Mouse (Mus musculus) forebrain, embryonic 12.5 days (tissue): ENCODE measurements around the gene R3hdm4. TPM values are rescaled to one million over a fixed set of nuclear protein-coding genes. Genes with fewer than 3 reads are reported as not detected.

Experiments used
- ATAC-seq: fragments of 200-750 bp; cut with Nextera tagmentation; 2 replicates; pipeline ENCODE4 v1.8.0; 2017; ENCODE audit warnings: moderate TSS enrichment; ENCODE audit not compliant: low FRiP score
- H3K27ac ChIP-seq: fragments of 300-500 bp; sonication (generic); 2 replicates; pipeline ENCODE4 v1.5.1; 2016; ENCODE audit warnings: mild to moderate bottlenecking
- H3K27me3 ChIP-seq: fragments of 300-500 bp; sonication (generic); 2 replicates; pipeline ENCODE4 v1.6.1; 2016; ENCODE audit warnings: mild to moderate bottlenecking
- H3K36me3 ChIP-seq: fragments of 300-500 bp; sonication (generic); replicated peaks from 2 replicates; pipeline ENCODE4 v1.6.1; 2016; ENCODE audit warnings: mild to moderate bottlenecking
- H3K4me1 ChIP-seq: fragments of 300-500 bp; sonication (generic); 2 replicates; pipeline ENCODE4 v1.6.1; 2016
- H3K4me2 ChIP-seq: fragments of 300-500 bp; sonication (generic); 2 replicates; pipeline ENCODE4 v1.6.1; 2016; ENCODE audit warnings: mild to moderate bottlenecking, moderate library complexity
- H3K4me3 ChIP-seq: fragments of 300-500 bp; sonication (generic); replicated peaks from 2 replicates; pipeline ENCODE4 v1.5.1; 2016; ENCODE audit warnings: mild to moderate bottlenecking
- H3K9ac ChIP-seq: fragments of 300-500 bp; sonication (generic); 2 replicates; pipeline ENCODE4 v1.6.1; 2016; ENCODE audit warnings: mild to moderate bottlenecking
- H3K9me3 ChIP-seq: fragments of 300-500 bp; sonication (generic); 2 replicates; pipeline ENCODE4 v1.6.1; 2016
- WGBS: fragments of 180-500 bp; shearing (Covaris S2); methylation state at CpG from one replicate; pipeline ENCODE4 v1.1.7; 2016; 5-methylcytosine and 5-hydroxymethylcytosine counted together
- polyA plus RNA-seq: library from polyadenylated mRNA; unstranded; fragments of >200 nt; fragmentation: Nextera tagmentation; extraction: Ambion mirVana; gene quantifications from 2 replicates; pipeline ENCODE4 v1.2.1, GENCODE M21; 2016

Gene R3hdm4
- polyA plus RNA-seq, 1 experiment from 2014 or later, result 162 TPM

DNA sequence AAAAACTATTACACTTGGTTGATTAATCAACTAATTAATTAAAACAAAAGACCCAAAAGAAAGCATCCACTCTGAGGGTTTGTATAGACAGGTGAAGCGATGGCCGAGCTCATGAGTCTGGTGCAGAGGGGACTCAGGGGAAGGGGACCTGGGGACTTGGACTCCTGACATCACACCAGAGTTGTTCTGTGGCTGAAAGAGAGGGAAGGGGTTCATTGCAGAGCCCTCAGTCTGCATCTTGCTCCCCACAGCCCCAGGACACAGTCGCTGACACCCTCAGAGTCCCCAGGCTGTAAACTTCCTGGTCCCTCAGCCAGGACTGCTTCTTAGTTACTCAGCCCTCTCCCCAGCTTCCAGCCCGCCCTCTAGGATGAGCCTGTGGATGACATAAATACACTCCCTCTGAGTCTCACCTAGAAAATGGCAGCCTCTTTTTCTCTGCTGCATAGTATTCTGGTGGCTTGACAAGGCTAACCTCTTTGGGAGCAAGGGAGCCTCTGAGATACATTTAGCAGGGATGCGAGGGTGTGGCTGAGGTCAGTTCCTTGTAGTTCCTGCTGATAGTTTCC, 3.4 kb downstream of the R3hdm4 start:
- Histone ChIP-seq H3K9me3 (no peaks in the 10 kb centered on the region), H3K27ac (no peak overlapping the region), H3K4me1 (peaks cover 63% of the 10 kb centered on the region), H3K9ac (no peak overlapping the region), H3K36me3 (peaks cover 6% of the 10 kb centered on the region; the same call in 1 of the 2 replicates), H3K4me3 (peak overlapping the region; percentile 84), H3K27me3 (peaks cover 54% of the 10 kb centered on the region), H3K4me2 (peak overlapping the region; percentile 96)
- 62% methylated on average over 5 of the region's 5 CpGs for WGBS
- ATAC-seq, result no peak

DNA sequence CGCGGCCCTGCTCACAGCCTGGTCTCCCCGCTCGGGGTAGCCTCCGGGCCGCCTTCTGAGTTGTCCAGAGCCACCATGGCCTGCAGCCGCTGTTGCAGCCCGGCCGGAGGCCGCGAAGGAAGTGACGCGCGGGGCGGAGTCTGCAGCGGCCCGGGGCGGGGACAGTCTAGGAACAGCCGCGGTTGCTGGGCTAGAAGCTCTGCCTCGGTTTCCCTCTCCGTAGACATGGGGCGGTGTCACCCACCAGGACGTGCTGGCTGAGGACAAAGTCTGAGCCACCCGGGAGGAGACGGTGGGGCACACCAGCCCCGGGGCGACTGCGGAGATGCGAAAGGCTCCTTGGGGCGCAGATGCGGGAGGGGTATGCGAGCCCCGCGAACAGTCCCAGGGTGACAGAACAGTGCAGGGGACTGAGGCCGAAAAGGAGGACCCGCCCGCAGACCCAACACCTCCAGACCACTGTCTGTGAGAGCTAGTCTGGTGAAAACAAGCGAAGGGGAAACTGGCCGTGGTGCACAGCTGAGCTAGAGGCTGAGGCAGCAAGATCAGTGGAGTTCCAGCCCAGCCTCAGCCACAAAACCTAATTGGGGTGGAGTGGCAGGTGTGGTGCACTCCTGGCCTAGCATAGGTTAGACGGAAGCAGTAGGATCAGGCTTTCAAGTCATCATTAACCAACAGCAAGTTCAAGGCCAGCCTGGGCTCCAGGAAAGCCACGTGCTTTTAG, 4.0 kb downstream of the R3hdm4 start, which contains the start of gene Kiss1r:
Gene Kiss1r (plus strand): TSS at position 164 of the 724 bp plus-strand sequence.
- peaks cover 63% of the 10 kb centered on the region for H3K4me1 ChIP-seq
- peaks cover 12% of the 10 kb centered on the region for H3K36me3 ChIP-seq
- no peaks in the 10 kb centered on the region for H3K9me3 ChIP-seq
- peaks cover 47% of the 10 kb centered on the region for H3K27me3 ChIP-seq
- 1% methylated on average over 42 of the region's 42 CpGs for WGBS
- peak within 1 kb of the TSS; percentile 91 for H3K9ac ChIP-seq
- peak; percentile 87 for ATAC-seq
- H3K27ac ChIP-seq, result peak within 1 kb of the TSS; percentile 70
- H3K4me2 ChIP-seq, result peak within 1 kb of the TSS; percentile 96
- peak within 1 kb of the TSS; percentile 84 for H3K4me3 ChIP-seq

DNA sequence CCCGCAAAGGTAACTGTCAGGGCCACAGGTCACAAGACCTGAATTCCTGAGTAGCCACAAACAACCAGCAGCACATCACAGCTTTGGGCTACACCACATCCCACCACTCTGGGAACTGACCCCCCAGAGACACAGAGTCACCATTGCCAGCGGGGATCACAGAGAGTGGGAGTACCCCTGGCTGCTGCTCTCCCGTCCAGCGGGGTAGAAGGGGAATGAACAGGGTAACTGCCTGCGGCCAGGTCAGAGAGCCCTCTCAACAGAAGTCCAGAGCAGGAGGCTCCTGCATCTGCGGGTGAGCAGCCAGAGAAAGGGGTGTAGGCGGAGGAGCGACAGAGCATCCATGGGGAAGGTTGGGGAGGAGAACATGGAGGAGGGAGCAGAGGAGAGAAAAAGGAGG, 4.9 kb downstream of the R3hdm4 start:
- H3K4me1 ChIP-seq, result peaks cover 55% of the 10 kb centered on the region
- 10% methylated on average over 8 of the region's 8 CpGs for WGBS
- peaks cover 38% of the 10 kb centered on the region for H3K27me3 ChIP-seq
- no peaks in the 10 kb centered on the region for H3K9me3 ChIP-seq
- peak overlapping the region; percentile 91 for H3K9ac ChIP-seq
- peak overlapping the region; percentile 96 for H3K4me2 ChIP-seq
- H3K36me3 ChIP-seq, result peaks cover 21% of the 10 kb centered on the region
- peak overlapping the region; percentile 84 for H3K4me3 ChIP-seq
- peak overlapping the region; percentile 70 for H3K27ac ChIP-seq
- 0 out of 2 replicates have a peak, but pooled peaks have one; percentile 3 for ATAC-seq

DNA sequence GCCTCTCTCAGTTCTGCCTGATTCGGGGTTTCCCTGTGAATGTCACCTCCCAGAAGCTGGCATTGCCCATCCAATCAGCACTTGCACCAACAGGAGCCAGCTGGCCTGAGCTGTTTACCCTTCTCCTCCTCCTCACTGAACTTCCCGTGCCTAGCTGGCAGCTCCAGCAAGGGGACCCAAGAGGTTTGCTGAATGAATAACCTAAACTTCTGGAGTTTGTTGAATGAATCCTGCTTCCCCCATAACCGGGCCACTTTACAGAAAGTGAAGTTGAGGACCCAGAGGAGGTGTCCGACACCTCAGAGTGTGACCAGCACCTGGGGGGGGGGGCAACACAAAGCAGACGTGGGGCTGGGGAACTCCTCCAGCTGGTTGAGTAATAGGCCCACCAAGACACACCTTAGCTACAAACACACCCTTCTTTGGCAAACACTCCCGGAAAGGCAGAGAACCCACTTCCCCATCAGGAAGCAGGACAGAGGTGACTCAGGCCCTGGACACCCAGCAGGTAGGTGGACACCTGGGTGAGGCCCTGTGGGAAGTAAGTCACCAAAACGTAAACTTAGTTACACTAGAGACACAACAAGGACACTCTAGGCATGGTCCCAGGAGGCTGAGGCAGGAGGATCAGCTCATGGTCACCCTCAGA, 5.9 kb downstream of the R3hdm4 start:
- Histone ChIP-seq H3K27me3 (peaks cover 28% of the 10 kb centered on the region), H3K4me2 (peak overlapping the region; percentile 96), H3K9me3 (no peaks in the 10 kb centered on the region), H3K4me1 (peaks cover 45% of the 10 kb centered on the region), H3K4me3 (no peak overlapping the region), H3K36me3 (peaks cover 27% of the 10 kb centered on the region), H3K9ac (no peak overlapping the region), H3K27ac (no peak overlapping the region)
- 75% methylated on average over 7 of the region's 7 CpGs for WGBS
- no peak for ATAC-seq

DNA sequence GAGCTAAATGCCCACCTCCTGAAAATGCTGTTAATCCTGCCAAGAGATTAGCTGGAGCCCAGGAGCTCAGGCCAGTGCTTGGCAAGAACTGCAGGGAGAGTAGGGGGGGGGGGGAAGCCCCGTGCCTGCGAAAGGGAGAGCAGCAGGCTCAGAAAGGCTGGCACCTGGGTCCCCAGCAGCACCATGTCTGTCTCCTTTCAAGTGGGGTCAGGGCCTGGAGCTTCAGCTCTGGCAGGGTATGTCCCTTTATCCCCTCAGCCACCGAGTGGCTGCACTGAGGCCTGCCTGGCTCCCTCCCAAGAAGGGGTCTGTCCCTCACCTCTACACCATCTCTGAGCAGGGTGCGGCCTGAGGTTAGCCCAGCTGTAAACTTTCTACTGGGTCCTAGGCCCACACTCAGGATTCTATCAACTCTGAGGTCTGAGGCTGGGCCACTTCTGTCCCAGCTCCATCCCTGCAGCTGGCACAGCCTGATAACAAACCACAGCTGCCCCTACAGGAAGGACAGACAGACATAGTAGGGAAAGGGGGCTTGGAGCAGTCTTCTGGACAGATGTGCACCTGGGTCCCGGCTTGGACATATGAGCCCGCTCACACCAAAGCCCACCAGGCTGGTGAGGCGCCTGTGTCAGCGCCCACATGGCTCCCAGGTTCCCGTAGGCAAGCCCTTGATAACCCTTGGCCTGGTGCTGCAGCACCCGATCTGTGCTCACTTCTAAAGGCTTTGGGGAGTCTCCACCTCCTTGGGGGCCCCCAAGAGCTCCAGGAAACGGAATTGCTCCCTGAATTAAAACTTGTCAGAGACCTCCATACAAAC, 6.7 kb downstream of the R3hdm4 start:
- peak overlapping the region; percentile 42; the same call in 1 of the 2 replicates for H3K27ac ChIP-seq
- H3K9ac ChIP-seq, result 0 out of 2 replicates have a peak overlapping the region, but pooled peaks have one; percentile 21
- H3K4me1 ChIP-seq, result peaks cover 44% of the 10 kb centered on the region
- H3K36me3 ChIP-seq, result peaks cover 27% of the 10 kb centered on the region
- no peak overlapping the region for H3K4me3 ChIP-seq
- no peaks in the 10 kb centered on the region for H3K9me3 ChIP-seq
- H3K27me3 ChIP-seq, result peaks cover 21% of the 10 kb centered on the region
- 60% methylated on average over 11 of the region's 11 CpGs for WGBS
- no peak overlapping the region for H3K4me2 ChIP-seq
- no peak for ATAC-seq

DNA sequence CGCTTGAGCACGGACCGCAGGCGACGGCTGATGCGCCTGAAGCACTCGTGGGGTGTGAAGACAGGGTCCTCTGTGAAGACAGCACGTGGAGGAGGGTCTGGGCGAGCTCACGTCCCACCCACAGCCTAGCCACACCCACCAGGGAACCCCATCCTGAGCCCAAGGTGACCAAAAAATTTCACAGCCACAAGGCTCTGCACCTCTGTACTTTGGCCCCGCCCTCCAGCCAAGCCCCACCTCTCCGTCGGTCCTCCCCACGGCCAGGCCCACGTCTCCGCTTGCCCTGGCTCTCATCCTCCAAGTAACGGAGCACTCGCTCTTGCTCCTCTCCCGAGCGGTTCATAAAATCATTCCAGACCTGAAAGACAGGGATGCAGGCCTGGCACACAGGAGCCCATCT, 8.6 kb downstream of the R3hdm4 start:
- 72% methylated on average over 20 of the region's 20 CpGs for WGBS
- no peak overlapping the region for H3K4me3 ChIP-seq
- no peak for ATAC-seq
- no peak overlapping the region for H3K4me2 ChIP-seq
- peaks cover 2% of the 10 kb centered on the region for H3K27me3 ChIP-seq
- no peaks in the 10 kb centered on the region for H3K9me3 ChIP-seq
- H3K27ac ChIP-seq, result no peak overlapping the region
- no peak overlapping the region for H3K9ac ChIP-seq
- H3K36me3 ChIP-seq, result peaks cover 27% of the 10 kb centered on the region
- peaks cover 38% of the 10 kb centered on the region for H3K4me1 ChIP-seq

DNA sequence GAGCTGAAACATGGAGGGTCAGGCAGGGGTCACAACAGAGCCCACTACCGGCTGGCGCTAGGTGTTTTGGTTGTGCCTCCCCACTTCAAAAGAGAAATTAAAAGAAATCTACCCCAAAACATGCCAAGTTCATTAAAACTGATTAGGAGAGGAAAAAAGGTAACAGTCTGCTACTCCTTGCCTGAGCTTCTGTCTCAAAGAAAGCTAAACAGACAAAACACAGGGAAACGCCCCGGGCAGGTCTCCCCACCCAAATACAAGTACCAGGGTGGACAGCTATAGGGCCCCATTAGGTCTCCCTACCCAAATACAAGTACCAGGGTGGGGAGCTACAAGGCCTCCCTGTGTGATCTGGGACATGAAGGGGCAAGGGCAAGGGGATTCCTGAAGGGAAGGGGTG, 10.5 kb downstream of the R3hdm4 start, which contains the start of gene Gm26602:
Gene Gm26602 (plus strand): TSS at position 301 of the 400 bp plus-strand sequence.
- no peak for ATAC-seq
- H3K9ac ChIP-seq, result 0 out of 2 replicates have a peak within 1 kb of the TSS, but pooled peaks have one; percentile 25
- peak within 1 kb of the TSS; percentile 78 for H3K27ac ChIP-seq
- peaks cover 42% of the 10 kb centered on the region for H3K36me3 ChIP-seq
- peaks cover 30% of the 10 kb centered on the region for H3K4me1 ChIP-seq
- no peaks in the 10 kb centered on the region for H3K9me3 ChIP-seq
- H3K27me3 ChIP-seq, result no peaks in the 10 kb centered on the region; the same call in 1 of the 2 replicates
- WGBS, result 93% methylated on average over 4 of the region's 4 CpGs
- H3K4me3 ChIP-seq, result no peak within 1 kb of the TSS
- H3K4me2 ChIP-seq, result no peak within 1 kb of the TSS

DNA sequence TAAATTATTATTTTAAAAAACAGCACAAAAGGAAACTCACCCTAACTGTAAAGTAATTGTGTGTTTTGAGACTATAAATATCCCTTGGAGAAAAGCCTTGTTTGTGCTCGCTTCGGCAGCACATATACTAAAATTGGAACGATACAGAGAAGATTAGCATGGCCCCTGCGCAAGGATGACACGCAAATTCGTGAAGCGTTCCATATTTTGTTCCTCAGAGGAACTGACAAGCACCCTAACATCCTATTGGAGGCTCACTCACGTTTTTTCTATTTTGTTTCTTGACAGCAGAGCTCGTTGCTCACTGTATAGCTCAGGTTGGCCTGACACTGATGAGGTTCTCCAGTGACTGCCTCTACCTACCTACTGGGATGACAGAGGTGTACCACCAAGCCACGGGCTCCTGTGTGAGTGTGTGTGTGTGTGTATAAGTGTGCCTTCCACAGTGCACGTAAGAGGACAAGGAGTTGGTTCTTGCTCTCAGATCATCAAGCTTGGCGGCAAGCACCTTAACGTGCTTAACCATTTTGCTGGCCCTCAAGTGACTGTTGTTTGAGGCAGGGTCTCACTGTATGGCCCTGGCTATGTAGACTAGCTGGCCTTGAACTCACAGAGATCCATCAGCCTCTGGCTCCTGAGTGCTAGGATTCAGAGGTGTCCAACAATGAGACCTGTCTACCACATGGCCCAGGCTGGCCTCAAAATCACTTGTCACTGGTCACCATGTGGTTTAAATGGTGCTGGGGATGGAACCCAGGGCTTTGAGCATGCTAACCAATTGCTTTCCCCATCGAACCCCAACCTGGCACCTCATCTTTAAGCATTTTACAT, 11.7 kb downstream of the R3hdm4 start:
- Histone ChIP-seq H3K27ac (peak overlapping the region; percentile 78), H3K9me3 (no peaks in the 10 kb centered on the region), H3K4me2 (peak overlapping the region; percentile 45), H3K4me3 (peak overlapping the region; percentile 18; the same call in 1 of the 2 replicates), H3K9ac (peak overlapping the region; percentile 2), H3K4me1 (peaks cover 17% of the 10 kb centered on the region), H3K36me3 (peaks cover 51% of the 10 kb centered on the region), H3K27me3 (no peaks in the 10 kb centered on the region)
- ATAC-seq, result peak; percentile 55
- 26% methylated on average over 14 of the region's 14 CpGs for WGBS

DNA sequence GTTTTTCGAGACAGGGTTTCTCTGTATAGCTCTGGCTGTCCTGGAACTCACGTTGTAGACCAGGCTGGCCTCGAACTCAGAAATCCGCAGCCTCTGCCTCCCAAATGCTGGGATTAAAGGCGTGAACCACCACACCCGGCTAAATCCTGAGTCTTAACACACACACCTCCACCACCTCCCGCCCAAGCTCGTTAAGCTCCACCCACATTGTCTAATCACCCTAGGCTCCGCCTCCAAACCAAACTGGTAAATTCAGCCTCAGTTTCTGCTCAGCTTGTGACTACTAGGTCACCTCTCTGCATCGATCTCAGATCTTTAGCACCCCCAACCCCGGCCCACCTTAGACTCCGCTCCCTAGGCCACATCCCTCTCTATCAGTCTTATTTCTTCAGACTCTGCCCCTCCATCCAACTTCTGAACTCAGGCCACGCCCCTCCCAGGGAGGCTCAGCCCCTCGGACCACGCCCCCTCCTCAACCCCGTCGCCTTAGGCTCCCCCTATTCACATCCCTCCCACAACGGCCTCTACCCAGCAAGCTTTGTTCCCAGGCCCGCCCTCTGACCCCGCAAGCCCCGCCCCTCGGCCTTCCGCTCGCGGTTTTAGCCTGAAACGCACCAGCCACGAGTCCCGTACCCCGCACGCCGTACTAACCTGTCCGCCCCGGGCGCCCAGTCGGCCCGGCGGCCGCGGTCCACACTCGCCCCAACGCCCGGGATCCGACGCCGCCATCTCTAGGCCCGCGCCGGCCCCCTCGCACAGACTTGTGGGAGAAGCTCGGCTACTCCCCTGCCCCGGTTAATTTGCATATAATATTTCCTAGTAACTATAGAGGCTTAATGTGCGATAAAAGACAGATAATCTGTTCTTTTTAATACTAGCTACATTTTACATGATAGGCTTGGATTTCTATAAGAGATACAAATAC, 12.6 kb downstream of the R3hdm4 start, which contains the start of gene Med16:
Gene Med16 (minus strand): TSS at position 757 of the 925 bp plus-strand sequence.
- WGBS, result 2% methylated on average over 52 of the region's 52 CpGs
- peak within 1 kb of the TSS; percentile 97 for H3K27ac ChIP-seq
- peaks cover under 1% of the 10 kb centered on the region for H3K27me3 ChIP-seq
- H3K9ac ChIP-seq, result peak within 1 kb of the TSS; percentile 85
- peak within 1 kb of the TSS; percentile 45 for H3K4me2 ChIP-seq
- H3K36me3 ChIP-seq, result peaks cover 54% of the 10 kb centered on the region
- peak; percentile 93 for ATAC-seq
- H3K4me1 ChIP-seq, result peaks cover 11% of the 10 kb centered on the region
- peak within 1 kb of the TSS; percentile 69 for H3K4me3 ChIP-seq
- no peaks in the 10 kb centered on the region for H3K9me3 ChIP-seq

DNA sequence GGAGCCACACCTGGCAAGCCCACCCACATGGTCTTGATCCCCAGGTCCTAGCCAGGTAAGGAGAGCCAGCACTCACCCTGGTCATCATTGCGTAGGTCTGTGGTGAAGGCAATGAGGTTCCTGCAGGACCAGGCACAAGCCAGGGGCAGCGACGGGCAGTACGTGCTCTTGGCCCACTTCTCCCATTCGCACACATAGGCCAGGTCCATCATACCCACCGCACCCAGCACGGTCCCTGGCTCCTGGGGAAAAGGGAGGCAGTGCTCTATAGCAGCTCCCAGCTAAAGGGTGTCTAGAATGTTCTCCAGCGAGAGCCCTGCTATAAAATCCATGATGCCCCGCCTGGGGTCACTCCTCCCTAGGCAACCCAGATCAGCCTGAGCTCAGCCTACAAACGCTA, 13.6 kb downstream of the R3hdm4 start:
- peaks cover 57% of the 10 kb centered on the region for H3K36me3 ChIP-seq
- peaks cover 11% of the 10 kb centered on the region for H3K4me1 ChIP-seq
- 95% methylated on average over 10 of the region's 10 CpGs for WGBS
- H3K4me3 ChIP-seq, result no peak overlapping the region
- H3K27me3 ChIP-seq, result peaks cover 11% of the 10 kb centered on the region
- peak overlapping the region; percentile 45; the same call in 1 of the 2 replicates for H3K4me2 ChIP-seq
- no peak overlapping the region for H3K9ac ChIP-seq
- H3K9me3 ChIP-seq, result no peaks in the 10 kb centered on the region
- H3K27ac ChIP-seq, result no peak overlapping the region
- no peak for ATAC-seq
